Mouse (Mus musculus): ENCODE data around the gene Dab1. TPM values are rescaled to one million over a fixed set of nuclear protein-coding genes. Genes with fewer than 3 reads are reported as not detected.
A peak's percentile ranks its signal among the peaks of the same experiment; 100 is the strongest.

Gene Dab1
- polyA plus RNA-seq, 1 experiment from 2014 or later: 114 TPM

DNA sequence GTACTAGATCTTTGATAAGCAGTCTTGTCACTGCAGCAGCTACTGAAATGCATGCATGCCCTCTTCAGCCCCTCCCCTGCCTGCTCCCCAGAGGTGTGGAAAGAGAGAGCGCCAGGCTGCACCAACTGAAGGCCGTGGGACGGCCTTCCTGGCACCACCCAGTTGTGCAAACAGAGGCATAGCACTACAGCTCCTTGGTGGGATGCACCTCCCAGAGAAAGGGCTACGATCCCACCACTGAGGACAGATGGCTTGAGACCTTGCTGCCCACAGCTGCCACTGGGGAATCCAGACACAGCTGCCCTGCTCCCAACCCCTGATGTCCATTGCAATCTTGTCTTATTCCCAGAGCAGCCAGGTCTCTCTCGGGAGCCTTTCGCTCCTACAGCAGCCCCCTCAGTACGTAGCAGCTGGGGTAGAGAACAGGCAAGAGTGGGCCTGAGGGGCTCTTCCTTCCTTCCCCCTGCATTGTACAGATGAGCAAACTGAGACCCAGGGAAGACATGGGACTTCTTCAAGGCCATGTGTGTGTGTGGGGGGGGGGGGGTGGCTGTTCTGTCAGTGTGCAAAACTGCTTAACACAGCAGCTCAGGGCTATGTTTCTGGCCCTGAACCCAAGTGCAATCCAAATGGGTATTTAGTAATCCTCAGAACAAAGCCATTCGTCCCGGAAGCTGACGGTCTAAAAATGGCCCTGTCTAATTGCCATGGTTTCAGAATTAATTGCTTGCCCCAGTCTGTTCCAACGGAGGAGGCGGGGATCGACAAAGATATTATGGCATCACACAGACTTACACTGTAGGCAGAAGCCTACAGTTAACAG is 1100.0 kb downstream of the Dab1 start:
- Histone ChIP-seq H3K4me2 (replicated peaks) (no peak overlapping the region), H3K27me3 (no peaks in the 10 kb centered on the region), H3K4me1 (replicated peaks) (peaks cover 39% of the 10 kb centered on the region), H3K27ac (peak overlapping the region; percentile 76), H3K9me3 (no peaks in the 10 kb centered on the region), H3K4me3 (replicated peaks) (no peak overlapping the region), H3K36me3 (no peaks in the 10 kb centered on the region), H3K9ac (replicated peaks) (no peak overlapping the region)
- ATAC-seq: peak; percentile 74
- WGBS: 37% methylated on average over 13 of the region's 13 CpGs

DNA sequence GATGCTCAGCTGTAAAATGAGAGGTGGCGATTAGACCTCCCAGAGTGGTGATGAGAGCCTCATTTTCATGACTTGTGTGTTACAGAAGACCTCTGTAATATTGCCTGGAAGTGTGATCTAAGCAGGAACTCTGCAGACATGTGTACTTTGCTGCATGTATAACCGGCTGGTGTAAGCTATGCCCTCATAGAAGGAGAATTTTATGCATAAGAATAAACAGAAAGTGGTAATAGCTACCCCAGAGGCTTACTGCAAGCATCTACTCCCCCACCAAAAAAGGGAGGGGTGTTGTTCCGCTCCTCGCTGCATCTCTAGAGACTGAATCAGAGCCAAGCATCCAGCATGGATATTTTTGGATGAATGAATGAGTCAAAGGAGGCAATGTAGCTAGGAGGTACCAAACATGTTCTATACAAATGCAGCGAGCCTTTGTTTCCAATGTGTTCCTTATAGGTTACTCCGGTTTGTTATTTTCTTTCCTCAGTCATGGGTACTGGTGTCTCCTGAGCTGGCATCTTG is 1104.4 kb downstream of the Dab1 start:
- 0 out of 2 replicates have a peak overlapping the region, but pooled peaks have one; percentile 56 for H3K27ac ChIP-seq
- WGBS: 74% methylated on average over 6 of the region's 6 CpGs
- H3K4me3 ChIP-seq (replicated peaks): no peak overlapping the region
- H3K36me3 ChIP-seq: peaks cover 9% of the 10 kb centered on the region
- H3K9ac ChIP-seq (replicated peaks): no peak overlapping the region; the same call in 1 of the 2 replicates
- H3K4me1 ChIP-seq (replicated peaks): peaks cover 34% of the 10 kb centered on the region
- no peaks in the 10 kb centered on the region for H3K9me3 ChIP-seq
- no peaks in the 10 kb centered on the region for H3K27me3 ChIP-seq
- no peak for ATAC-seq
- H3K4me2 ChIP-seq (replicated peaks): no peak overlapping the region

DNA sequence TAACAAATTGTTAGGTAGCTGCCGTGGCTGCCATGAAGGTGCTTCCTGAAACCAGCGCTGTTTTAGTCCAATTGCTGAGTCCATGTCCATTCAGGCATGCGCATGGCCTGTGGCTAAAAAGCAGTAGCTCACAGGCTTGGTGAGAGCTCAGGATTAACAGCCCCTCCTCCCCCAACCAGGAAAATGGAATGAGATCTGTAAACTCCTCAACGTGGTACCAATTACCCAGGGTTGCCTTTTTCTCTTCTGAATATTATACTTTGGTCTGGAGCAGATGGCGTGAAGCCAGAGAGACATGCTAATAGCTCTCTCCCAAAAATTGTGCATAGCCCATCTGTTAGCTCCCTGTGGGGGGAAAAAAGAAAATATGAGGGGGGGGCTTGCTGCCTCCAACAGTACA is 1105.1 kb downstream of the Dab1 start:
- no peaks in the 10 kb centered on the region for H3K9me3 ChIP-seq
- no peak overlapping the region for H3K4me2 ChIP-seq (replicated peaks)
- no peak overlapping the region for H3K4me3 ChIP-seq (replicated peaks)
- peak overlapping the region; percentile 56 for H3K27ac ChIP-seq
- peaks cover 27% of the 10 kb centered on the region for H3K4me1 ChIP-seq (replicated peaks)
- no peaks in the 10 kb centered on the region for H3K27me3 ChIP-seq
- WGBS: 53% methylated on average over 5 of the region's 5 CpGs
- H3K9ac ChIP-seq (replicated peaks): no peak overlapping the region
- H3K36me3 ChIP-seq: peaks cover 9% of the 10 kb centered on the region
- no peak for ATAC-seq

DNA sequence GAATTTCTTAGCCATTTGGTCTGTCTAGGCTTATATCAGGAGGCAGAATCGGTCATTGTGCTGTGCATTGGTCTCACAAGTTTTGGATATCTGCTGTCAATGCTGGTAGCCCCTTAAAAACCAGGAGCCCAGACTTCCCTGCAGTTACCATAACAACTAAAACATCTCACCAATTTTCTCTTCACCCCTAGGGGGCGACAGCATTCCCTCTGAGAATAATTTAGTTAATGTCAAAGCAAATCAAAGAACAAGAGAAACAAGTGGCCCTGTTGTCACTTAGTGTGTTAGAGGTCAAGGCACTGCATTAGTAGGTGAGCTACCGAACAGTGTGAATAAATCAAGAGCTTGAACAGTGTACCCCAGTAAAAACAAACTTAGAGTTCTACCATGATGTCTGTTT is 1106.5 kb downstream of the Dab1 start:
- no peak for ATAC-seq
- Histone ChIP-seq H3K36me3 (peaks cover 9% of the 10 kb centered on the region), H3K27ac (no peak overlapping the region), H3K9me3 (no peaks in the 10 kb centered on the region), H3K27me3 (no peaks in the 10 kb centered on the region), H3K4me3 (replicated peaks) (no peak overlapping the region), H3K4me1 (replicated peaks) (peaks cover 15% of the 10 kb centered on the region), H3K4me2 (replicated peaks) (no peak overlapping the region), H3K9ac (replicated peaks) (no peak overlapping the region)
- WGBS: 52% methylated on average over 3 of the region's 3 CpGs

DNA sequence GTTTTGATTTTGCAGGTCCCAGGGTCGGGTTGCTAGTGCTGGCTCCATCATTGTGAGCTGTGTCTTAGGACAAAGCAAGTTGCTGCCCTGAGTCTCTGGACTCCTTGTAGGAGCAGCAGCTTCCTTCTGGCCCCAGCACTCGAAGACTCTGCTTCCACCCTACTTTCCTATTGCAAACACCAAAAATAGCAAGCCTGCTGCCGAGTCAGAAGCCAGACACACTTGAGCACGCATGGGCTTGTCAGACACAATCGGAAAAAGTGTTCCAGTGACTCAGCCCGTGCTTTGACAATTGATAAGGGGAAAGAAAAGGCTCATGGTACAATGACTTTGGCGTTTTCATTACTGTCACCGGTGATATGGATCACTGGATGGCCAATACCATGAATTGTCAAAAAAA is 1110.0 kb downstream of the Dab1 start:
- H3K27me3 ChIP-seq: no peaks in the 10 kb centered on the region
- no peak overlapping the region for H3K4me2 ChIP-seq (replicated peaks)
- H3K4me1 ChIP-seq (replicated peaks): peaks cover 5% of the 10 kb centered on the region
- no peak overlapping the region for H3K9ac ChIP-seq (replicated peaks)
- H3K9me3 ChIP-seq: no peaks in the 10 kb centered on the region
- no peak overlapping the region for H3K4me3 ChIP-seq (replicated peaks)
- no peak overlapping the region for H3K27ac ChIP-seq
- WGBS: 78% methylated on average over 8 of the region's 8 CpGs
- ATAC-seq: no peak
- H3K36me3 ChIP-seq: peaks cover 9% of the 10 kb centered on the region

DNA sequence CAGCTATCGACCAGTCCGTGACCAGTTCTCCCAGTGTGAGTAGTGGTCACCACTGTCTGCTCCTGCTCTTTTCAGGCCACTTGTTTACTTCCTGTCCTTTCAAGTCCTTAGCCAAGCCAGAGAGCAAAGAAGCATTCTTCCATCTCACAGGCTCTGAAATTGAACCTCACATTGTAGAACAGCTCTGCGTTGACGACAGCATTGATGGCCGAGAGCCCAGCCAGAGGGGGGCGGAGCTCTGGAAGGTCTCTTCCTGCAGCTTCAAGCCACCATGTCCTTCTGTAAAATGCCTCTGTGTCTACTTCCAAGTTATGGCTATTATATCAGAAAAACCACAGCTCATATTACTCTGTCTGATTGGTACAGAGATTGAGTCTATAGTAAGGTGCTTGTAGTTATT is 1127.3 kb downstream of the Dab1 start:
- Histone ChIP-seq H3K4me2 (replicated peaks) (no peak overlapping the region), H3K4me3 (replicated peaks) (no peak overlapping the region), H3K36me3 (0 out of 2 replicates have a peak, but pooled peaks cover 4% of the 10 kb centered on the region), H3K9ac (replicated peaks) (no peak overlapping the region), H3K27ac (no peak overlapping the region), H3K9me3 (no peaks in the 10 kb centered on the region), H3K4me1 (replicated peaks) (no peaks in the 10 kb centered on the region), H3K27me3 (no peaks in the 10 kb centered on the region)
- 75% methylated on average over 6 of the region's 6 CpGs for WGBS
- ATAC-seq: no peak

DNA sequence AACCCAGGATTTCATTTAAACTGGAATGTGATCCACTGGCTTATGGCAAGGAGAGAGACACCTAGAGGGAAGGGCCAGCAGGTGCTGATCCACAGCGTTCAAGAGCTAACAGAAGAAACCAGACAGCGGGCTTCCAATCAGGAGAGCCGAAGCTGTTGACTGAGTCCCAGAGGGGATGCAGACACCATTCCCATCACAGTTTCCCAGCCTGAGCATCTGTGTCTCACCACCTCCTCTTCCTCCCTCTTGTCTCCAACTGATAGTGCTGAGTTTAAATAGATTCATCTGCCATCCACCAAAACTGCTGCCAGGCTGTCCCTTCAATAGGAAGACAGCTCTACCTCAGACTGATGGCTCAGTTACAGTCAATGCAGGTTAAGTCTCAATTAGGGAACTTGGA is 1134.9 kb downstream of the Dab1 start:
- WGBS: 69% methylated on average over 3 of the region's 3 CpGs
- Histone ChIP-seq H3K27me3 (no peaks in the 10 kb centered on the region), H3K4me3 (replicated peaks) (no peak overlapping the region), H3K36me3 (no peaks in the 10 kb centered on the region), H3K9ac (replicated peaks) (no peak overlapping the region), H3K4me2 (replicated peaks) (no peak overlapping the region), H3K4me1 (replicated peaks) (peaks cover 11% of the 10 kb centered on the region), H3K9me3 (no peaks in the 10 kb centered on the region), H3K27ac (no peak overlapping the region)
- no peak for ATAC-seq

DNA sequence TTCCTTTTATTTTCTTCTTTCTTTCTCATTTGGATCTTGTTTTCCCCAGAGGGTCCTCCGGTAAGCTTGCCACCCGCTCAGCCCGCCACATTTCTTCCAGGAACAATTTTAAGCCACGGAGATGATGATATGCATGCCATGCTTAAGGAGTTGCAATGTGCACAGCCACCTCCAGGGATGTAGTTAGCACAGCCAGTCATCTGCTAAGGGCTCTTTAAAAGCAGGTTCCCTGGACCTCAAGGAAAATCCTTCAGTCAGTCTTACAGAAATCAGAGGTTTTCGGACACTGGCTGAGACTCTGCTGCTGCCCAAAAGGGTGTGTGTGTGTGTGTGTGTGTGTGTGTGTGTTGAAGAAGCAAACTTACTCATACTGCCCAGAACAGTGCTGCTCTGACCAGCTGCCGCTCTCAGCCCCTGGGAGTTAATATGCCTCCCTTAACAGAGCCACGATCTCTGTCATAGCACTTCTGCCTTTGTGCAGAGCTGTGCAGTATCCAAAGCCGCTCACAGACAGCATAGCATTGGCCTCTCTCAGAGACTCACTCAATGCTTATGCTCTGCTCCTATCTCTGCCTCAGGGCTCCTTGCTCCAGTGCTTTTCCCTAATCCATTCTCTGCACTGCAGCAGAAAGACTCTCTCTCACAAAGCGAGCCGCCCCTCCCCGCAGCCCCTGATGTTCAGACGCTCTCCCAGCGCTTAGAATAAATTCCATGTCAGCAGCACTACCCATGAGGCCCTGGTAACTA is 1141.9 kb downstream of the Dab1 start:
- ATAC-seq: peak; percentile 95
- Histone ChIP-seq H3K27me3 (no peaks in the 10 kb centered on the region), H3K4me3 (replicated peaks) (no peak overlapping the region), H3K27ac (peak overlapping the region; percentile 85), H3K4me2 (replicated peaks) (peak overlapping the region; percentile 44), H3K9ac (replicated peaks) (peak overlapping the region; percentile 39; the same call in 1 of the 2 replicates), H3K9me3 (no peaks in the 10 kb centered on the region), H3K4me1 (replicated peaks) (peaks cover 30% of the 10 kb centered on the region), H3K36me3 (no peaks in the 10 kb centered on the region)
- whole genome bisulfite sequencing: 18% methylated on average over 13 of the region's 13 CpGs

DNA sequence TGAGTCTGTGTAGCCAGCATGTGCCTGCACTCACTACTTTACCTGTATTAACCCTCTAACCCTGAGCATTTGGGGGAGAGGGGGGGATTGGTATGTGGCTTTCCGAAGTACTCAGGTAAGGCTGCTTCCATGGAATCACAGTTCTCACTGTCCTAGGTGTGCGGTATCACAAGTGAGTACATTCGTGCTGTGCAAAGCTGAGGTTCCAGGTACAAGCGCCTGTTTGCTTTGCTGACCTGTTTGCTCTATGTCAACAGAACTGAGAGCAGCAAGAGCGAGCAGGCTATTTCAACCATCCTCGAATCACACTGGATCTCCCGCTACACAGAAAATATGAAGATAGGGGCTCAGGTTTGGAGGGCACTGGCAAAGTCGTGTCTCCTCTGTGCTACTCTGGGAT is 1146.9 kb downstream of the Dab1 start, which contains the start of gene C8b:
TSS of gene C8b (plus strand) at position 253 of the 400 bp plus-strand sequence.
- Histone ChIP-seq H3K27me3 (no peaks in the 10 kb centered on the region), H3K4me1 (replicated peaks) (peaks cover 9% of the 10 kb centered on the region), H3K27ac (no peak within 1 kb of the TSS), H3K4me3 (replicated peaks) (no peak within 1 kb of the TSS), H3K9me3 (no peaks in the 10 kb centered on the region), H3K9ac (replicated peaks) (no peak within 1 kb of the TSS), H3K4me2 (replicated peaks) (no peak within 1 kb of the TSS), H3K36me3 (no peaks in the 10 kb centered on the region)
- 91% methylated on average over 8 of the region's 8 CpGs for WGBS
- no peak for ATAC-seq

DNA sequence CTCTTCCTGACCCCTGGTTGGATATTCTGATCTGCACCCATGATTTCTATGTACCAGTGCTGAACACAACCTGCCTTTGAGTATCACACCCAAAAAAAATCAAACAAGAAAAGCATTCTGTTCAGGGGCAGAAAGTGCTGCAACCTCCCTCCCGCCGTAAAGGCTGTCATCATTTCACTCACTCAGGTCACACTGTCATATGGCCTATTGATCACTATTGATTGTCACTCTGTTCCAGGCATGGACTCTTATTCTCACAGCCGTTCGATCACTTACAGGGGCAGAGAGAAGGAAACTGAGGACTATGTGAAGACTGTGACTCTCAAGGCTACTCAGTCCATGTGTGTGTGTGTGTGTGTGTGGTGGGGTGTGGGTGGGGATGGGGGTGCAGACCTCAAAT is 1149.0 kb downstream of the Dab1 start:
- H3K4me2 ChIP-seq (replicated peaks): no peak overlapping the region
- no peak overlapping the region for H3K4me3 ChIP-seq (replicated peaks)
- WGBS: 83% methylated on average over 4 of the region's 4 CpGs
- no peak overlapping the region for H3K27ac ChIP-seq
- no peaks in the 10 kb centered on the region for H3K27me3 ChIP-seq
- H3K9me3 ChIP-seq: no peaks in the 10 kb centered on the region
- H3K4me1 ChIP-seq (replicated peaks): peaks cover 3% of the 10 kb centered on the region; the same call in 1 of the 2 replicates
- no peak overlapping the region for H3K9ac ChIP-seq (replicated peaks)
- no peaks in the 10 kb centered on the region for H3K36me3 ChIP-seq
- ATAC-seq: no peak

DNA sequence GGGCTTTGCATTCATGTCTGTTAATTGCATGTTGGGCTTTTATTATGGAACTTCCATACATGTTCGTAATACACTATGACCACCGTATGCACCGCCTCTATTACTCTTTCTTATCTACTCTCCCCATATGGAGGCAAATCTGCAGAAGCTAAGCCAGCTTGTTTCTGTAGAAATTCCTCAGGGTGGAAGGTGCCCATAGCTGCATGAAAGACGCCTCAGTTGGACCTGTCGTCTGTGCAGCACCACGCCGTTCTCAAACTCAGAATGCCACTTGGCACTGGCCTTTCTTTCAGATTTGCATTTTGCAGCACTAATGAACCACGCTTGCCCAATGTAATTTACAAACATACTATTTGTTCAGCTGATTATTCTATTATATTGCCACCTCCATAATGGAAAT is 1150.4 kb downstream of the Dab1 start:
- 81% methylated on average over 8 of the region's 8 CpGs for WGBS
- 0 out of 2 replicates have a peak, but pooled peaks have one; percentile 40 for ATAC-seq

DNA sequence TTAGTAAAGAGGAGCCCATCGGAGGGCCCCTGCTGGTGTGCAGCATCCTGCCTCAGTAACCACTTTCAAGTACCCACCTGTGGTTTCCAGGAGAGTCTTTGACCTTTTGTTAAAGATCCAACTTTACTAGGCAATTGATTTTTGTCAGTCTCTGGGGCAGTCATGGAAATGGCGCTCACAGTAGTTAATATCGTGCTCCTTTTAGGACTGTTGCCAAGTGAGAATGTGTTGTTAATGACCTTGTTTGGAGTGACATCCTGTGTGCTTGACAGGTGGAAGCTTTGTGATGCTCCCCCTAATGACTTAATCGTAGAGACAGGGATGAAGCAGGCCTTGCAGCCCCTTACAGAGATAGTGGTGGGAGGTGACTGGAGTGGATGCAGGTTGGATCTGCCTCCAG is 1151.2 kb downstream of the Dab1 start:
- Histone ChIP-seq H3K4me2 (replicated peaks) (no peak overlapping the region), H3K27me3 (no peaks in the 10 kb centered on the region), H3K4me3 (replicated peaks) (no peak overlapping the region), H3K9ac (replicated peaks) (no peak overlapping the region), H3K9me3 (no peaks in the 10 kb centered on the region), H3K36me3 (no peaks in the 10 kb centered on the region), H3K27ac (no peak overlapping the region), H3K4me1 (replicated peaks) (peaks cover 3% of the 10 kb centered on the region; the same call in 1 of the 2 replicates)
- ATAC-seq: 0 out of 2 replicates have a peak, but pooled peaks have one; percentile 3
- WGBS: 69% methylated on average over 4 of the region's 4 CpGs

More for the DNA sequence above, 1150.4 kb downstream of the Dab1 start:
- H3K4me2 ChIP-seq (replicated peaks): no peak overlapping the region
- no peaks in the 10 kb centered on the region for H3K9me3 ChIP-seq
- H3K27me3 ChIP-seq: no peaks in the 10 kb centered on the region
- no peak overlapping the region for H3K4me3 ChIP-seq (replicated peaks)
- H3K4me1 ChIP-seq (replicated peaks): peaks cover 3% of the 10 kb centered on the region; the same call in 1 of the 2 replicates
- no peak overlapping the region for H3K9ac ChIP-seq (replicated peaks)
- H3K27ac ChIP-seq: no peak overlapping the region
- no peaks in the 10 kb centered on the region for H3K36me3 ChIP-seq
